Mouse (Mus musculus): ENCODE measurements at regions not wholly inside any gene's neighbourhood (a gene's known extent, or its start where the extent isn't known, plus 50 kb on each side); places are given as distances from the start of the nearest gene placed in this dataset.

- DNase-seq (ENCODE audit: low spot score in 2 of 2), result no peak
Observed at GRCm38 (mm10) chr12:27838384-27838783, 496.0 kb upstream of the Sox11 start.

DNA sequence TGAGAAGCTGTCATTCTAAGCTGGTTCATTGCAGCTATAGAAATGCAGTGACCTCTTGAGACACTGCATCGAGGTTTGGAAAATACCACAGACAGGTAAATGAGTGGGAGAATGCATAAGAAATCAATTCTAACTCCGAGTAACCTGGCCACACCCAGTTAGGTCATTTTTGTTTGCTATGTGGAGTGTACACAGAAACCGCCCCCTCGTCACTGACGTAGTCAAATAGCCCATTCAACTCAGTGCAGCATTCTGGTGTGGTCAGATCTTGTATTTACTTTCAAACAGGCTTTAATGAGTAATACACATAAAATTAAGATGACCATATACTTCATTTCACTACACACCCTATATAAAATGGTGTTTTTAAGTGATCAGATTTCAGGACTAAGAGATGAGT lies 483.8 kb upstream of the Sox11 start:
- no peak for DNase-seq (ENCODE audit: low spot score in 2 of 2)

GRCm38 (mm10) chr12:27823392-27823791 lies 481.0 kb upstream of the Sox11 start:
- DNase-seq (ENCODE audit: low spot score in 2 of 2), result no peak

DNA sequence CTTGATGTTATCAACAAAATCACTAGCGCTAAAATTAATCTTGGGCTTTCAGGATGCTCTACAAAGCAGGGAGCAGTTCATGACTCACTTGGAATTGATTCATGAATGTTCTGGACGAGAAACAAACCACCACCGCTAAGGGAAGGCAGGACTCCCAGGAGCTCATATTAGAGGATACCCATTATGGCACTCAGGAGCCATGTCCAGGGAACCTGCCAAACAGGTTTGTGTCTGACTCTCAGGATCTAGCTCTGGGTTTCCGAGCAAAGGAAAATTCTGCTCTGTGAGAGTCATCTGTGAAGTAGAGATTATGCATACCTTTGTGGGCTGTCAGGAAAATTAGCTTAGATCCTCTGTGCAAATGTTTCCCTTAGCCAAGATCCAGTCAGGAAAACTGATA lies 454.3 kb upstream of the Sox11 start:
- DNase-seq (ENCODE audit: low spot score in 2 of 2), result no peak

DNA sequence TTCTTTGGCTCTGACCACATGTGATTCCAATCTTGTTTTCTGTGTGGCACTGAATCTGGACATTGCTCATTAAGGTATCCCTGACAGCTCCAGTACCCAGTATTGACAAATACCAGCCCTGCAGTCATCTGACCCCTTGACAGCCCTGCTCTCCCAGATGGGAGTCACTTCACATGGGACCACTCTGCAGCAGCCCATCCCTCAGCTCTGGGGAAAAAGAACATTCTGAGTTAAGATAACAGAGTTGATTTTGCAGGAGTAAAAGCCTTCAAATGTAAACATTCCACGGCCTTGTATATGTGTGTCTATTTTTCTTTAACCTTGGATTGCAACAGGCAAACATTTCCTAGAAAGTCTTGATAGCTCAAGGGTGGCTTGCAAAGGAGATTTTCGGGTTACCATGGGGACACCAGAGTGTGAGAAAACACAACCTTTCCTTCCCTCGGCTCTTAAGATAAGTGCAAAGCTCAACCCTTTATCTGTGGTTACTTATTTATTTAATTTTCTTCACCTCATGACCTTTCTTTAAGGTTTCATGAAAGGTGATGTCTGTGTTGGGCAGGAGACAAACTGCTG lies 444.4 kb upstream of the Sox11 start:
- no peak for DNase-seq (ENCODE audit: low spot score in 2 of 2)

DNA sequence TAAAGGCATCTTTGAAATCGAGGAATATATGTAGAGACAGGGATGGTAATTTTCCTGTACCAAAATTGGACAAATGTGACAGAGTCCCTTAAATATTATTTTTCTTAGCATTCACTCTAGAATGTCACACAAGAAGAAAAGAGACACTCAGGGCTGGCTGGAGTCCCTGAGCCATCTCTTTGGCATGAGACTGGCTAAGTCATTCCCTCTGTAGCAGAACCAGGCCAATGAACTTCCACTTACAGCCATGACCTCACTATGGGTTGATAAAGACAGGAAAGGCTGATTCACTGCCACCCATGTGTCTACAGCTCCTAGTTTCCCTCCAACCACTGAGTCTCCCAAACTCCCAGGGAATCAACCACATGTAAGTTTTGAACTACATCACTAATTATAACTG lies 438.4 kb upstream of the Sox11 start:
- DNase-seq (ENCODE audit: low spot score in 2 of 2), result no peak

GRCm38 (mm10) chr12:27765948-27766347 lies 423.6 kb upstream of the Sox11 start:
- DNase-seq (ENCODE audit: low spot score in 2 of 2), result no peak

- DNase-seq (ENCODE audit: low spot score in 2 of 2), result no peak
Observed at GRCm38 (mm10) chr12:27759016-27759415, 416.6 kb upstream of the Sox11 start.

- no peak for DNase-seq (ENCODE audit: low spot score in 2 of 2)
Observed at GRCm38 (mm10) chr12:27757641-27758040, 415.3 kb upstream of the Sox11 start.

GRCm38 (mm10) chr12:27724619-27725200 lies 382.3 kb upstream of the Sox11 start:
- DNase-seq (ENCODE audit: low spot score in 2 of 2), result no peak

GRCm38 (mm10) chr12:27680459-27680858 lies 338.1 kb upstream of the Sox11 start:
- DNase-seq (ENCODE audit: low spot score in 2 of 2), result no peak

DNA sequence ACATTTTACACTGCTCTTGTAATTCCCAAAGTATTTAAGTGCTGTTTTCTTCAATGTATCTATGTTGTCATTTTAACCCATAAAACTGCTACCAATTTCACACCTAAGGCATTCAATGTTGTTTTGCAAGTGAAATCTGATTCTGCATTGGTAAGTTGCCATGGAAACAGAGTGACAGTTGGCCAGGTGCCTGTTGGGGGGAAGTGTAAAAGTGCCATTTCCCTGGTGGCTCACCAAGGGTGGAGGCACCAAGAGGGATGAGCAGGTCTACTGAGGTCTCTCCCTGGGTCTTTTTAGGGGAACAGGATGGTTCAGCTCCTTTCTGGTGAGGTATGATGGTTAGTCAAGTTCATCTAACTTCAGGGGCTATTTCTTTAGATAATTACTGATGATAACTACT lies 331.0 kb upstream of the Sox11 start:
- DNase-seq (ENCODE audit: low spot score in 2 of 2), result no peak

GRCm38 (mm10) chr12:27670650-27671084 lies 328.3 kb upstream of the Sox11 start:
- no peak for DNase-seq (ENCODE audit: low spot score in 2 of 2)

DNA sequence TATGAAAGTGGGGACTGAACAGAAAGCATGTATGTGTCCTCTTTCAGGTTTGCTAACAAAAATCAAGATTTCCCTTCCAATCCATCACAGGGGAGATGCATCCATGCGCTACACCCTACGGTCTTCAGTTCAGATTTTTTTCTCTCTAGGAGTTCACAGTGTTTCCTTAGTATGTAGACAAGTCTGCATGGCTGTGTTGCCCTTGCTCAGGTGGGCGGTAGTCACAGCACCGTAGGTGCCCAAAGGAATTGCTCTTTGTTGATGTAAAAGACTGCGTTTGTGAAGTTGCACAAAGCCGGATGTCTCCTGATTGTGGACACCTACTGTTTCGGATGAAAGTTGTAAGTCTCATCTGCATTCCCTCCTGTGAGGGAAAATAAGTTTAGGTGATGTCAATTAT lies 327.8 kb upstream of the Sox11 start:
- DNase-seq (ENCODE audit: low spot score in 2 of 2), result no peak

DNA sequence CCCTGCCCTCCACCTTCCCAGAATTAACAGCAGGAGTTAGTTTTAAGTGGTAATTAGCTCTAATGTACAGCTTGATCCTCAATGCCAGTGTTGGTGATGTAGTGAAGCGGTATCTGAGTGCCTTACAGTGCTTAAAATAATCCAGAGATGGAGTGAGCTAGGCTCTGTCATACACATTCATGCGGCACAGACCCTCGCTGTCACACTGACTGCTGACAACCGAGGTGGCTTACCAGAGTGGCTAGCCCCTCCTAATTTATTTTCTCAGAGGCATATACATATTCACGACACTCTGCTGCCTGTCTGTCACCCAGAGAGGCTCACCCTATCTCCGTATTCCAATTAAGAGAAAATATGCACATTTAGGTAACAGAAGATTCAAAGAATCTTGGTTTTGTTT lies 327.2 kb upstream of the Sox11 start:
- no peak for DNase-seq (ENCODE audit: low spot score in 2 of 2)

GRCm38 (mm10) chr12:27666456-27666855 lies 324.1 kb upstream of the Sox11 start:
- no peak for DNase-seq (ENCODE audit: low spot score in 2 of 2)

DNA sequence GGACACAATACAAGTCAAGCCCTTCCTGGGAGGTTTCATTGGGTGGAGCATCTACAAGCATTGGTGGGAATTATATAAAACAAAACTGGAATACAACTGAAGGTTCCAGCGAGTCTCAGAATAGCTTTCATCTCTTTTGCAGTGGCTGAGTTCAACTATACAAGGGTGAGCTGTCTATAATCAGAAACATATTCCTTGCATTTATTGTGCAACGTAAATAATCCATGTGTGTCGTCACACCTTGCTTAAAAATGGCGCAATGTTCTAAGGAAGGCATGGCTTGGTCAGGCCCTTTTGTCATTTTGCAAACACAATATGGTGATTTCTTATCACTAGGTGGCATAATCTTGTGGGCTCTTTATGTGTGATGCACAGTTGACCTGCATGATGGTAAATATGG lies 320.8 kb upstream of the Sox11 start:
- no peak for DNase-seq (ENCODE audit: low spot score in 2 of 2)

- no peak for DNase-seq (ENCODE audit: low spot score in 2 of 2)
Observed at GRCm38 (mm10) chr12:27662723-27663122, 320.3 kb upstream of the Sox11 start.

GRCm38 (mm10) chr12:27657536-27657935 lies 315.2 kb upstream of the Sox11 start:
- DNase-seq (ENCODE audit: low spot score in 2 of 2), result no peak

DNA sequence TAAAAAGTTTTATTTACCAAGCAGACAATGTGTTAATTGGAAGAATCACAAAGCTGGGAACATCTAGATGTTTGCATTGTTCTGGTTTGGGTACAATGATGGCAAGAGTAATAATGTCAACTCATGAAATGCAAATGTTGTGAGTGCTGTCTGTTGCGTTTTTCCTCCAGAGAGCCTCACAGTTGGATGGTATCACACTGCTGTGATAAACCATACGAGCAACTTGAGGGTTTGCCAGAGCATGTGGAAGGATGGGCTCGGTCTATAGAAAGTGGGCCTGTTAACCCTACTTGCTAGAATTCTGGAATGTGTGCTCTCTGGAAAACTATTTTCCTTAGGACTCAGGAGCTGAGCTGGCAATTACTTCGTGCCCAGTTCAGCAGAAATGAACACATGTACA lies 311.2 kb upstream of the Sox11 start:
- DNase-seq (ENCODE audit: low spot score in 2 of 2), result no peak

GRCm38 (mm10) chr12:27648602-27649001 lies 306.2 kb upstream of the Sox11 start:
- DNase-seq (ENCODE audit: low spot score in 2 of 2), result no peak

DNA sequence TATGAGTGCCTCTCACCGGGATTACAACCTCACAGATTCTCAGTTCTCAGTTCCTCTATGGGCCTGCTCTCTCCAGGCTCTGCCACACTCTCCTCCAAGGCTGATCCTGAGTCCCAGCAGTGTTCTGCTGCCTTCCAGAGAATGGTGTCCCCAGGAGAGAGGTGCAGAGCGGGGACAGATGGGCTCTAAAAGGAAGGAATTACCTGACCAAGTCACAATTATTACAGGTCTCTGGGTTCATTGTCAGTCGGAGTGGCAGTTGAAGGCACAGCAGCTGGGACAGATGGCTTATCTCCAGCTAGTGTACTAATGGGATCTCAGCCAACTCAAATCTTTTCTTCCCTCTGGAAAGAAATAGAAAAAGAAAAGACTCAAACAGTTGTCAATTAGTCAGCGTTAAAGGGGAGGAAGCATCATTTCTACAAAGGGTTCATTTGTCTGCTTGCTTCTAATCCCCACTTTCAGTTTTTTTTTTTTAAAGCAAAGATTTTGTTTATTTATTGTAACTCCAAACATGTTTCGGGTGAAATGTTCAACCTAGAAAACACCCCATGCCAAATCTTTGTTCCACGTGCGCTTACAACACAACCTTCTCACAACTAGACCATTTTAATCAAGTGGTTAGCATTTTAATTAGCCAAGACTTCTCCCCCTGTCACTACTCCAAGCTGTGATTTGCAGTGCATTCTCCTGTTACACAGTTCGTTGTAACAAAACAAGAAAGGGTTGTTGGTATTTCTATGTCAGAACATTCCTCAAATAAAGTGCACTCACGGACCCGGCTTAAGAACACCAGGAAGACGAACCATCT lies 304.3 kb upstream of the Sox11 start:
- DNase-seq (ENCODE audit: low spot score in 2 of 2), result no peak

DNA sequence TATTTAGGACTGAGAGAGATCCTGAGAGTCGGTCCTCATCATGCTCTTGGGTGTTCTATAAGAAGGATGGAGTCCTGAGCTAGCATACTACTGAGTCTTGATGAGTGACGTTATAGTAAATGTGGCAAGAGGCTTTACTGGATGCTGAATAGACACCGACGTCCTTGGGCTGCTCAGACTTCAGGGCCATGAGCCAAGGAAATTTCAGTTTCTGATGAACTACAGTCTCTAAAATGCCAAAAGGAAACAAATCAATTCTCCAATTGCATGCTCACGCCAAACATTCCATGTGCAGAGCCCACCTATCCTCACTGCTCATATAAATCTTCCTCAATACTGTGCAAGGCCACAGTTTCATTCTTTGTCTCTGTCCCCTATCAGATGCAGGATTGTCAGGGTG lies 277.2 kb upstream of the Sox11 start:
- no peak for DNase-seq (ENCODE audit: low spot score in 2 of 2)
